Mouse (Mus musculus): ENCODE results near the gene Hist1h2ah.

The Hist1h2ah gene

GRCm38 (mm10) chr13:22008707-22009106, 26.7 kb downstream of the Hist1h2ah start:
- DNase-seq = no peak

DNA sequence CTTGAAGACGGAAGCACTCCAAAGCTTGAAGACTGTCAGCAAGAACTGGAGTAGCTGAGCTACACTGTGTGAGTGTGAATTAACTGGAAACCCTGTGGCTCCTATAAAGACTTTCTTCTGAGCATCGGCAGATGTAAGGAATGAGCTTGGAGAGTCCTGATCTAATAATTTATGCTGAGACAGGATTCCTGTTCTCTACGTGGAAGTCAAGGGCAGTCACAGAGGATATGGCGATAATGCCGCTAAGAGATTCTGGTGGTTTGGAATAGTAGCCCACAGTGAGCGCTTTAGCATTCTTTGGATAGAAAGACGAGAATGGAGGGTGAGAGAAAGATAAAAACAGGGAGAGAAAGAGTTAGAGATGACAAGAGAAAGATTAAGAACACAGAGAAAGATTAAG, 27.5 kb downstream of the Hist1h2ah start:
- no peak for DNase-seq

- DNase-seq = no peak
Measured at GRCm38 (mm10) chr13:22007121-22007510, 28.3 kb downstream of the Hist1h2ah start.

- DNase-seq = peak; percentile 60 to 76
Measured at GRCm38 (mm10) chr13:22006334-22007120, 28.8 kb downstream of the Hist1h2ah start.

DNA sequence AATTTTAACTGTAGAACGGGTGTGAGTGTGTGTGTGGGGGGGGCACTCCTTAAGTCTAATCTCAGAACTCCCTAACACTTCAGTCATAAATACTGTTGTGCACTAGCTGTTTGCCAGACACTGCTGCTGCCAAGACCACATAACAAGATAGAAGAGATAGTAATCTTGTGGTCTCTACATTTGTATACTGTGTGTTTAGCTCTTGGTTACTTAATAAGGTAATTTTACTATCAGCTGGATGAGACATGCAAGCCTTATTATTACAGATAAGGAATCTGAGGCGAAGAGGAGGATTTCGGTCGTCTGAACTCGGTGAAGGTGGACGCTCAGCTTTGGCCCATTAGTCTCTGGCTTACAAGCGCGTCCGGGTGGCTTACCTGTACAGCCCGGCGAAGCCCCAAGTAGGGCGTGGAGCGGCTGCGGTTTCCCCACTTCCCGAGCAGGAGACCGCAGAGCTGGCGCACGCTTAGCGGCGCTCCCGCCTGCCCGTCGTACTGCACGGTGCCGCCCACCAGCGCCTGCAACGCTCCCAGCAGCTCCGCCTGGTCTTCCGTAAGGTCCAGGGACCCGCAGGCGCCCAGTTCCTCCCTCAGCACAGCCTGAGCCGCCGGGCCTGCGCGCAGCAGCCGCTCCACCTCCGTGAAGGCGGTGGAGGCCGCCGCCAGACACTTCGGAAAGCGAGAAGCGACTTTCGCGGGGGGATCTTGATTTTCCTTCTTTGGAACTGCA, 29.6 kb downstream of the Hist1h2ah start:
- peak; percentile 46 to 61 for DNase-seq

DNA sequence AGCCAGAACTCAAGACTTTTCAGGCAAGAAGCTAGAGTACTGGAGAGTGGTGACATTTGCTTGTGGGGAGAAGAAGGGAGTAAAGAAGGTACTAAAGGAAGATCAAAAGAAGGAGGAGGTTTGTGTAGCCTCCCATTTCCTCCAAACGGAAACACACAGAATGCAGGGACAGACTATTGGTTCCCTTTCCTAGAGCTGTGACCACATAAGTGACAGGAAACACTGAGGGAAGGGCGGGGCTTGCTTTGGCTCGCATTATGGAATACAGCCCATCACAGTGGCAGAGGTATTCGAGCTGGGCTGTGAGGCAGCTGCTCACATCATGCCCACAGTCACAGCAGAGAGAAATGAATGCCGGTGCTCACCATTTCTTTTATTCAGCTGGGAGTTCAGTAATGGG, 33.5 kb downstream of the Hist1h2ah start:
- DNase-seq = no peak

GRCm38 (mm10) chr13:22001346-22001745, 34.0 kb downstream of the Hist1h2ah start:
- no peak for DNase-seq

GRCm38 (mm10) chr13:21999147-21999546, 36.2 kb downstream of the Hist1h2ah start:
- no peak for DNase-seq

- DNase-seq = no peak
Measured at GRCm38 (mm10) chr13:21998412-21998811, 37.0 kb downstream of the Hist1h2ah start.

DNA sequence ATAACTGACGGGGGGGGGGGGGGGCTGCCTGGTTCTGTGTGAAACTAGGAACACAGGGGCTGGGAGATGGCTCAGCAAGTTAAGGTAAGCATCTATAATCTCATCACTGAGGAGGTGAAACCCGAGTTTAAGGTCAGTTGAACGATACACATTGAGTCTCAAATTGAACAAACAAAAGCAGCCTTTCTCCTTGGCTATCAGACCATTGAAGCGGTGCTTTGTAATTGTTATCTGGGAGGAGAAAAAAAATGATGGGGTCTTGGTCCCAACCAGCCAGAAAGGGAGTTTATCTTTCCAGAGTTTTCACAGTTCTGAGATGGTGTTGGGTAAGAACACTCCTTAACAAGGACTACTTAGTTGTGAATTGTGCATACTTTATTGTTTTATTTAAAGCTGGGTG, 37.5 kb downstream of the Hist1h2ah start:
- DNase-seq = no peak

GRCm38 (mm10) chr13:21997201-21997820, 38.1 kb downstream of the Hist1h2ah start:
- no peak for DNase-seq

DNA sequence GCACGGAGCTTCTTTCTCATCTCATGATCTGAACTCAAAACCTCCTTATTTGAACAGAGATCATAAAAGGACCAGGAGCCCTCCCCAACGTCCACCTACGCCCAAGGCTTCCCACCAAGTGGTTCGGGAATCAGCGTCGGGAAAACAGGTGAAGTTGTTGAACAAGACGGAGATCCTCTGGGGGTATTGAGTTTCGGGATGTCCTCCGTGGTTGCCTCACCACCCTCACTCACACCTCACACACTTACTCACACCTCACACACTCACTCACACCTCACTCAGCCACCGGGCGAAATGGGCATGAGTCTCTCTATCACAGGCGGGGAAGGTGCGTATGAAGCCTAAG, 38.6 kb downstream of the Hist1h2ah start:
- no peak for DNase-seq

DNA sequence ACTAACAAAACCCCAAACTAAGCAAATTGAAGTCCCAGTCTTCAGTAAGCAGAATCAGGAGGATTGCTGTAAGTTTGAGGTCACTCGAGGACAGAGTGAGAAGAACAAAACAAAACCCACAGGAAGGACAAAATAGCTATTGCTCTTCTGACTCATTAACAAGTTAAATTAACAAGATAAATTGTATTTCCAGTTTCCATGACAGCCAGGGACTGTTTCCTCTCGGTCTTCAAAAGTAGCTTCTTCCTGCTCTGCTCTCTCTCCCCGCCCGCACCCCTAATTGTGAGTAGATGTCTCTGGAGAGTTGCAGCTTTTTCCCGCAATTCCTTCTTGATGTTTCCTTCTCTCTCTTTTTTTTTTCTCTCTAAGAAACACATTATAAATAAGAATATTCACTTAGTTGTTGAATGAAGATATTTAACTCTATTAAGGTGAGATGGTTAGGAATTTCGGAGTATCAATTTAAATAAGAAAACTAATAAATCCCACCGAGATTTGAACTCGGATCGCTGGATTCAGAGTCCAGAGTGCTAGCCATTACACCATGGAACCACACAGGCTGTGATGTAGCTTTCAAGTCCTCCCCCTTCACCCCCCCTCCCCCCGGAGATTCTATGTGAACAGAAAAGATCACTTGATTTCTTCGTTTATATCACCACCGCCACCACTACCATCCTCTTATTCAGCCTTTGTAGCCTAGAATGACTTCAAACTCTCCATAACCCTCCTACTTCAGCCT, 39.1 kb downstream of the Hist1h2ah start:
- DNase-seq = no peak

- DNase-seq = peak in 1 of 2 experiments; percentile 43
Measured at GRCm38 (mm10) chr13:21995331-21995914, 39.9 kb downstream of the Hist1h2ah start.

DNA sequence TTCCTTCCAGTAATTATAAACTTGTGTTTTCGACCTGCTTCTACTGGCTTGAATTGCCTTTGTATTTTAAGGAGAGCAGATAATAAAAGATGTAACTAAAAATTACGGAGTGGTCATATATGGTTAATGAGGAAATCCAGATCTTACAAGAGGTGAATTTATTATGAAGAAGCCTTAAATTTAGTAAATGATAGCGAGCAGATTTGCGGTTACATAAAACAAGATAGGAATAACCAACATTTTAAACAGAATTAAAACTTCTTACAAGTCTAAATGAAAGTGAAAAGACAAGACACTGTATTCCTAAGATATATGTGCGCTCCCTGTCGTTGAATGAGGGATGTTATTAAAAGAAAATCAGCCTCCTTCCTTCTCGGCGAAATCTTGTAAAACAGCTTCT, 40.5 kb downstream of the Hist1h2ah start:
- no peak for DNase-seq

GRCm38 (mm10) chr13:21993957-21994738, 41.2 kb downstream of the Hist1h2ah start:
- DNase-seq = peak in 1 of 2 experiments; percentile 32

DNA sequence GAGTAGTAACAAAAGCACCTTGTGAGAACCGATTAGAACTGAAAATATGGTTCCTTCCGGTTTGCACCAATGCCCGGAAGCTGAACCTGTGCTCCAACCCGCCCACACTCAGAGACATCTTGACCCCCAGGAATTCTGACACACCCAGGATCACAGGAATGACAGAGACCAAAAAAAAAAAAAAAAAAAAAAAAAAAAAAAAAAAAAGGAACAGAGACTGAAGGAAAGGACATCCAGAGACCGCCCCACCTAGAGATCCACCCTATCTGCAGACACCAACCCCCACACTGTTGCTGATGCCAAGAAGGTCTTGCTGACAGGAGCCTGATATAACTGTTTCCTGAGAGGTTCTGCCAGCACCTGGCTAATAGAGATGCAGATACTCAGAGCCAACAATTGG, 42.8 kb downstream of the Hist1h2ah start:
- no peak for DNase-seq
